22 mouse cellular contexts compared by ENCODE assay signal in genomic region chr16:78534468-78534867, GRCm38 (mm10). TPM values are rescaled to one million over a fixed set of nuclear protein-coding genes. Genes with fewer than 3 reads are reported as not detected.
DNase-seq lines count a peak whose midpoint lies in the region; ATAC-seq and TF ChIP-seq lines count a peak whose summit lies in the region.
"Had no signal": no experiment of that assay in that cellular context is flagged by ENCODE, and none has a peak within 500 bp of the region (broad histone marks: within the 10 kb centered on the region; RNA-seq: fewer than 3 reads in every experiment).

No protein-coding gene starts in this region.

- H3K4me2 ChIP-seq in forebrain, embryonic 12.5 days, result no peak overlapping the region
- no peak overlapping the region for H3K4me2 ChIP-seq in forebrain, postnatal 0 days (ENCODE audit: low read depth)
- H3K4me2 ChIP-seq in hindbrain, embryonic 11.5 days (replicated peaks; ENCODE audit: low read depth, low read length), result no peak overlapping the region
- no peak overlapping the region for H3K4me2 ChIP-seq in hindbrain, embryonic 16.5 days (ENCODE audit: low read length)
- H3K4me2 ChIP-seq in limb, embryonic 11.5 days (ENCODE audit: low read depth, severe bottlenecking), result no peak overlapping the region
- no peak overlapping the region for H3K4me2 ChIP-seq in midbrain, embryonic 14.5 days (ENCODE audit: low read length)
- no peak overlapping the region for H3K4me2 ChIP-seq in midbrain, embryonic 13.5 days (replicated peaks)
- H3K4me2 ChIP-seq: heart, embryonic 13.5 days; intestine, embryonic 15.5 days had no signal

- 84% methylated on average over 8 of the region's 8 CpGs for WGBS in forebrain, embryonic 12.5 days
- 87% methylated on average over 8 of the region's 8 CpGs for WGBS in forebrain, postnatal 0 days
- 63% methylated on average over 8 of the region's 8 CpGs for WGBS in hindbrain, embryonic 11.5 days
- WGBS in hindbrain, embryonic 16.5 days, result 77% methylated on average over 8 of the region's 8 CpGs
- 61% methylated on average over 8 of the region's 8 CpGs for WGBS in limb, embryonic 11.5 days
- WGBS in limb, embryonic 10.5 days, result 69% methylated on average over 8 of the region's 8 CpGs
- 71% methylated on average over 8 of the region's 8 CpGs for WGBS in midbrain, embryonic 14.5 days
- WGBS in midbrain, embryonic 13.5 days, result 64% methylated on average over 8 of the region's 8 CpGs

- H3K9ac ChIP-seq in forebrain, embryonic 12.5 days, result no peak overlapping the region
- no peak overlapping the region for H3K9ac ChIP-seq in forebrain, postnatal 0 days
- no peak overlapping the region for H3K9ac ChIP-seq in hindbrain, embryonic 11.5 days (ENCODE audit: low read depth, low read length)
- no peak overlapping the region for H3K9ac ChIP-seq in hindbrain, embryonic 16.5 days (ENCODE audit: low read depth, low read length)
- no peak overlapping the region for H3K9ac ChIP-seq in limb, embryonic 11.5 days (ENCODE audit: low read length)
- H3K9ac ChIP-seq in midbrain, embryonic 14.5 days (replicated peaks; ENCODE audit: low read length), result no peak overlapping the region
- H3K9ac ChIP-seq in midbrain, embryonic 13.5 days (replicated peaks), result no peak overlapping the region
- H3K9ac ChIP-seq: heart, embryonic 13.5 days; intestine, embryonic 15.5 days had no signal

- H3K27me3 ChIP-seq in forebrain, embryonic 12.5 days, result no peaks in the 10 kb centered on the region
- H3K27me3 ChIP-seq in forebrain, postnatal 0 days (ENCODE audit: insufficient read depth, low read length), result no peaks in the 10 kb centered on the region
- no peaks in the 10 kb centered on the region for H3K27me3 ChIP-seq in hindbrain, embryonic 11.5 days (ENCODE audit: control insufficient read depth, insufficient read depth, low read length)
- no peaks in the 10 kb centered on the region for H3K27me3 ChIP-seq in hindbrain, embryonic 16.5 days (replicated peaks; ENCODE audit: control insufficient read depth, insufficient read depth, low read length)
- no peaks in the 10 kb centered on the region for H3K27me3 ChIP-seq in limb, embryonic 11.5 days (ENCODE audit: control insufficient read depth, insufficient read depth, low read length)
- no peaks in the 10 kb centered on the region for H3K27me3 ChIP-seq in limb, embryonic 10.5 days (ENCODE audit: low read depth, poor library complexity, severe bottlenecking)
- H3K27me3 ChIP-seq in midbrain, embryonic 14.5 days (ENCODE audit: control insufficient read depth, insufficient read depth, low read length), result no peaks in the 10 kb centered on the region
- H3K27me3 ChIP-seq in midbrain, embryonic 13.5 days, result no peaks in the 10 kb centered on the region
- H3K27me3 ChIP-seq: CH12.LX; heart, embryonic 13.5 days; intestine, embryonic 15.5 days; Patski had no signal

- TF ChIP-seq CTCF in forebrain, postnatal 0 days (IDR thresholded peaks at IDR 0.05; ENCODE audit: low read depth), result no peak

- no peak overlapping the region for H3K4me3 ChIP-seq in forebrain, embryonic 12.5 days (replicated peaks)
- H3K4me3 ChIP-seq in forebrain, postnatal 0 days (ENCODE audit: low read depth, low read length), result no peak overlapping the region
- H3K4me3 ChIP-seq in hindbrain, embryonic 11.5 days (ENCODE audit: low read depth, low read length), result no peak overlapping the region
- no peak overlapping the region for H3K4me3 ChIP-seq in hindbrain, embryonic 16.5 days (ENCODE audit: low read length)
- no peak overlapping the region for H3K4me3 ChIP-seq in limb, embryonic 11.5 days (ENCODE audit: low read depth, low read length)
- H3K4me3 ChIP-seq in limb, embryonic 10.5 days, result no peak overlapping the region
- no peak overlapping the region for H3K4me3 ChIP-seq in midbrain, embryonic 14.5 days (replicated peaks; ENCODE audit: low read depth, low read length)
- no peak overlapping the region for H3K4me3 ChIP-seq in midbrain, embryonic 13.5 days (replicated peaks)
- H3K4me3 ChIP-seq: erythroblast, embryonic 14.5 days; gastrocnemius, adult 2 months; heart, embryonic 13.5 days; intestine, embryonic 15.5 days had no signal

- peaks cover 11% of the 10 kb centered on the region for H3K4me1 ChIP-seq in forebrain, embryonic 12.5 days
- H3K4me1 ChIP-seq in forebrain, postnatal 0 days (ENCODE audit: insufficient read depth), result no peaks in the 10 kb centered on the region
- no peaks in the 10 kb centered on the region for H3K4me1 ChIP-seq in hindbrain, embryonic 11.5 days (replicated peaks; ENCODE audit: control insufficient read depth, insufficient read depth, low read length)
- no peaks in the 10 kb centered on the region for H3K4me1 ChIP-seq in hindbrain, embryonic 16.5 days (ENCODE audit: control insufficient read depth, insufficient read depth, low read depth, low read length)
- no peaks in the 10 kb centered on the region for H3K4me1 ChIP-seq in limb, embryonic 11.5 days (ENCODE audit: control insufficient read depth, insufficient read depth, low read length)
- H3K4me1 ChIP-seq in limb, embryonic 10.5 days, result peaks cover 14% of the 10 kb centered on the region
- H3K4me1 ChIP-seq in midbrain, embryonic 14.5 days (ENCODE audit: control insufficient read depth, insufficient read depth, low read length), result no peaks in the 10 kb centered on the region
- H3K4me1 ChIP-seq in midbrain, embryonic 13.5 days (replicated peaks), result peaks cover 4% of the 10 kb centered on the region; the same call in 1 of the 2 replicates
- H3K4me1 ChIP-seq: heart, embryonic 13.5 days; intestine, embryonic 15.5 days had no signal

- 0 out of 2 replicates have a peak, but pooled peaks have one; percentile 44 for ATAC-seq in forebrain, embryonic 12.5 days (ENCODE audit: low FRiP score)
- no peak for ATAC-seq in forebrain, postnatal 0 days
- ATAC-seq in hindbrain, embryonic 11.5 days (ENCODE audit: low FRiP score), result peak; percentile 51
- no peak for ATAC-seq in hindbrain, embryonic 16.5 days
- 0 out of 2 replicates have a peak, but pooled peaks have one; percentile 47 for ATAC-seq in limb, embryonic 11.5 days (ENCODE audit: insufficient number of reproducible peaks, low FRiP score, low TSS enrichment, low read depth)
- ATAC-seq in midbrain, embryonic 14.5 days (ENCODE audit: low FRiP score, low TSS enrichment), result 0 out of 2 replicates have a peak, but pooled peaks have one; percentile 32
- ATAC-seq in midbrain, embryonic 13.5 days, result no peak
- ATAC-seq: activated CD4-positive, CD25-positive, alpha-beta regulatory T cell, adult 4 months; intestine, embryonic 15.5 days; Patski had no signal

- H3K27ac ChIP-seq in forebrain, embryonic 12.5 days, result no peak overlapping the region
- no peak overlapping the region for H3K27ac ChIP-seq in forebrain, postnatal 0 days (ENCODE audit: low read depth, low read length)
- H3K27ac ChIP-seq in hindbrain, embryonic 11.5 days (ENCODE audit: low read depth, low read length), result no peak overlapping the region
- no peak overlapping the region for H3K27ac ChIP-seq in hindbrain, embryonic 16.5 days (ENCODE audit: low read depth, low read length)
- no peak overlapping the region for H3K27ac ChIP-seq in limb, embryonic 11.5 days (replicated peaks; ENCODE audit: low read depth, low read length)
- H3K27ac ChIP-seq in limb, embryonic 10.5 days, result no peak overlapping the region
- no peak overlapping the region for H3K27ac ChIP-seq in midbrain, embryonic 14.5 days (replicated peaks; ENCODE audit: low read depth, low read length)
- H3K27ac ChIP-seq in midbrain, embryonic 13.5 days, result no peak overlapping the region
- H3K27ac ChIP-seq: gastrocnemius, adult 2 months; heart, embryonic 13.5 days; intestine, embryonic 15.5 days had no signal

- H3K9me3 ChIP-seq in forebrain, embryonic 12.5 days, result no peaks in the 10 kb centered on the region
- H3K9me3 ChIP-seq in forebrain, postnatal 0 days (ENCODE audit: low read length), result no peaks in the 10 kb centered on the region
- H3K9me3 ChIP-seq in hindbrain, embryonic 11.5 days (ENCODE audit: control insufficient read depth, low read length), result no peaks in the 10 kb centered on the region
- no peaks in the 10 kb centered on the region for H3K9me3 ChIP-seq in hindbrain, embryonic 16.5 days (ENCODE audit: control insufficient read depth, low read length)
- no peaks in the 10 kb centered on the region for H3K9me3 ChIP-seq in limb, embryonic 11.5 days (ENCODE audit: control insufficient read depth, low read length)
- no peaks in the 10 kb centered on the region for H3K9me3 ChIP-seq in limb, embryonic 10.5 days (replicated peaks)
- no peaks in the 10 kb centered on the region for H3K9me3 ChIP-seq in midbrain, embryonic 14.5 days (ENCODE audit: control insufficient read depth, low read length)
- H3K9me3 ChIP-seq in midbrain, embryonic 13.5 days, result no peaks in the 10 kb centered on the region
- H3K9me3 ChIP-seq: heart, embryonic 13.5 days; intestine, embryonic 15.5 days had no signal

- DNase-seq in forebrain, postnatal 0 days, result no peak
- DNase-seq in hindbrain, embryonic 11.5 days (ENCODE audit: low spot score), result no peak
- no peak for DNase-seq in limb, embryonic 11.5 days (ENCODE audit: low spot score)
- DNase-seq in limb, embryonic 10.5 days (ENCODE audit: low spot score), result no peak
- no peak for DNase-seq in midbrain, embryonic 14.5 days
- DNase-seq: adrenal gland, postnatal 14 days; cerebellum, adult 11-12 months; cerebellum, adult 9-10 months; cerebellum, postnatal 25 days; gastrocnemius, adult 2 months; gastrocnemius, postnatal 25 days; heart, postnatal 4 days; kidney, adult 2 months had no signal

- no peaks in the 10 kb centered on the region for H3K36me3 ChIP-seq in forebrain, embryonic 12.5 days (replicated peaks)
- H3K36me3 ChIP-seq in forebrain, postnatal 0 days (ENCODE audit: insufficient read depth), result no peaks in the 10 kb centered on the region
- H3K36me3 ChIP-seq in hindbrain, embryonic 11.5 days (ENCODE audit: control insufficient read depth, insufficient read depth, low read length), result no peaks in the 10 kb centered on the region
- no peaks in the 10 kb centered on the region for H3K36me3 ChIP-seq in hindbrain, embryonic 16.5 days (ENCODE audit: control insufficient read depth, insufficient read depth, low read length)
- H3K36me3 ChIP-seq in limb, embryonic 11.5 days (ENCODE audit: control insufficient read depth, insufficient read depth, low read length), result no peaks in the 10 kb centered on the region
- peaks cover under 1% of the 10 kb centered on the region; the same call in 1 of the 2 replicates for H3K36me3 ChIP-seq in limb, embryonic 10.5 days
- H3K36me3 ChIP-seq in midbrain, embryonic 14.5 days (ENCODE audit: control insufficient read depth, insufficient read depth, low read length), result no peaks in the 10 kb centered on the region
- no peaks in the 10 kb centered on the region for H3K36me3 ChIP-seq in midbrain, embryonic 13.5 days
- H3K36me3 ChIP-seq: heart, embryonic 13.5 days; intestine, embryonic 15.5 days had no signal

RNA-seq across cellular contexts. Expression of gene D16Ertd472e, which starts 42.0 kb away (rescaled TPM):
- 16.4 and 17.7 TPM in 2 replicates for polyA plus RNA-seq in forebrain, embryonic 12.5 days (2016; fragmentation: Nextera tagmentation; extraction: Ambion mirVana)
- 5.1 and 9.1 TPM in 2 replicates for total RNA-seq in forebrain, postnatal 0 days (2014; rRNA removed)
- 6.9 and 7.8 TPM in 2 replicates for polyA plus RNA-seq in forebrain, postnatal 0 days (2015; fragmentation: Nextera tagmentation; extraction: Ambion mirVana)
- 15.8 and 18.5 TPM in 2 replicates for polyA plus RNA-seq in hindbrain, embryonic 11.5 days (2014; fragmentation: Nextera tagmentation; extraction: Ambion mirVana)
- 5.5 and 7.0 TPM in 2 replicates for polyA plus RNA-seq in hindbrain, embryonic 16.5 days (2015; fragmentation: Nextera tagmentation; extraction: Ambion mirVana)
- 23.8 and 30.1 TPM in 2 replicates for polyA plus RNA-seq in limb, embryonic 11.5 days (2014; fragmentation: Nextera tagmentation; extraction: Ambion mirVana)
- 23.7 and 24.5 TPM in 2 replicates for polyA plus RNA-seq in limb, embryonic 10.5 days (2016; fragmentation: Nextera tagmentation; extraction: Ambion mirVana)
- polyA plus RNA-seq in midbrain, embryonic 14.5 days (2014; fragmentation: Nextera tagmentation; extraction: Ambion mirVana), result 6.2 and 8.1 TPM in 2 replicates
- 10.2 and 10.6 TPM in 2 replicates for polyA plus RNA-seq in midbrain, embryonic 13.5 days (2015; fragmentation: Nextera tagmentation; extraction: Ambion mirVana)

Comparison
In these comparisons a context has a peak if more than half of its experiments do, and no peak if none do; other contexts are left out.
1. ATAC-seq: peak in forebrain, embryonic 12.5 days (single experiment), hindbrain, embryonic 11.5 days (single experiment), limb, embryonic 11.5 days (single experiment) and midbrain, embryonic 14.5 days (single experiment); none in forebrain, postnatal 0 days (single experiment), hindbrain, embryonic 16.5 days (single experiment) and midbrain, embryonic 13.5 days (single experiment).